Mouse (Mus musculus): ENCODE measurements around the gene Tspan15. TPM values are rescaled to one million over a fixed set of nuclear protein-coding genes. Genes with fewer than 3 reads are reported as not detected.
A peak's percentile ranks its signal among the peaks of the same experiment; 100 is the strongest.

The Tspan15 gene
- total RNA-seq, 2 experiments from 2014 or later = 17.9 to 18.9 TPM

DNA sequence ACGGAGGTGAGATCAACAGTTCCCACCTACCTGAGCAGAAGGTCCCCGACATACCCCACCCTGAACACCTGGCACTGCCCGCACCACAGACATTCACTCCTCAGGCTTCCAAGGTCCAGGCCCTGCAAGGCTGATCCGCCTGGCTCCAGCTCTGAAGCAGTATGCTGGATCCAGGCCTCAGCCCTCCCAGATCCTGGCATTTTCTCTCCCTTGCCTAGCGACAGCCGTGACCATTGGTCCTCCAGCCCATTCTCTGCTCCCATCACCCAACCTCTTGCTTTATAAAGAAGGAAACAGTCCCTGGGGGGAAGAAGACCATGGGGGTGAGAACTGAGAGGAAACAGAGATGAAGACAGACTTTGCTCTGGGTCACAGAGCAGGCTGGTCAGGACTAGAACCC is 37.0 kb downstream of the Tspan15 start:
- DNase-seq (ENCODE audit: low spot score in 2 of 2) = no peak

DNA sequence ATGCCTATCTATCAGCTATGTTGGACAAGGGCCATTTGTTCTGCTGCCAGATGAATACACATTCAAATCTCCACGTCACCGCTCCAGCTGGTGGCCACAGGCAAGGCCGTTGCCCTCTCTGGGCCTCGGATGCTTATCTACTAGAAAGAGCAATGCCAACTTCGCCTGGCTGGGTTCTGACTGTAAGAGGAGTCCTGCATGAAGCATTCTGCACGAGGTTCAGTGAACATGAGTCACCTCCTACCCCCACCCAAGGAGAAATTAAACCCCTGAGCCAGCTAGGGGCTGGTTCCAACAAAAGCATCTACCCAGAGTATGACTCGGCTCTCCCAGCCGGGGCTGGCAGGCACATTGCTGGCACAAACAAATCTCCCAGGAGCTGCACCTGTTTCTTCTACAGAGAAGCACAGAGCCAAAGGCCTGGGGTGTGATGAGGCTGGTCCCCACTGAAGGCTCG is 38.3 kb downstream of the Tspan15 start:
- peak; percentile 46 to 68 for DNase-seq (ENCODE audit: low spot score in 2 of 2)

DNA sequence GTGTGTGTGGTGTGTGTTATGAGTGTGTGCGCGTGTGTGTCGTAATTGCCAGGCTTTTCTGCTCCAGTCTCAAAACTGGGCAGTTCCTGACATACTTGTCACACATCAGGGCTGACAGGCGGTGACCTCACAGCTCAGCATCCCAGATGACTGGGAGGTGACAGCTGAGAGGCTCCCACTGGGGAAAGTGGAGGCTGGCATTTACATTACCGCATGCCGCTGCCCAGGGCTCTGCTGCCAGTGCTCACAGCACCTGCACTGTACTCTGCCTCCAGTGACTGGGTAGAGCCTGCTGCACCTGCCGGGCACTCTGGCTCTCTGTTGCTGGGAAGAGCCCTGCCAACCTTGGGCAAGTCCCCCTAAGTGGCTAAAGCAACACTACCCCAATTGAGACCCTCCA is 40.2 kb downstream of the Tspan15 start:
- no peak for DNase-seq (ENCODE audit: low spot score in 2 of 2)

DNA sequence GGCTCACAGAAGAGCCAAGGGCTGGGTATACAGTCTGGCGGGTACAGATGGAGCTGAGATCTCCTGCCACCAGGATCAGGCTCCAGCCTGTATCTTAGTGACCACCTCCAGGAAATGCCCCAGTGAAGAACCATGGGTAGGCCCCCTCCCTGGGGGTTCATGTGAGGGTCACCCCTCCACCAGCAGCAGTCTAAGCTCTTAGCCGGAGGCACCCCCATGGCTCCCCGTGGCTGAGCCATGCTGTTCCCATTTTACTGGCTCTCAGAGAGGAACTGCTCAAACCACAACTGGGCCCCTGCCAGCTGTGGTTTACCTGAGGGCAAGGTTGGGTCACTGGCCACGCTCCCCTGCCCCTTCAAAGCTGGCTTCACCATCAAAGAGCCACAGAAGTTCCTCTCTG is 41.1 kb downstream of the Tspan15 start:
- DNase-seq (ENCODE audit: low spot score in 2 of 2) = no peak

DNA sequence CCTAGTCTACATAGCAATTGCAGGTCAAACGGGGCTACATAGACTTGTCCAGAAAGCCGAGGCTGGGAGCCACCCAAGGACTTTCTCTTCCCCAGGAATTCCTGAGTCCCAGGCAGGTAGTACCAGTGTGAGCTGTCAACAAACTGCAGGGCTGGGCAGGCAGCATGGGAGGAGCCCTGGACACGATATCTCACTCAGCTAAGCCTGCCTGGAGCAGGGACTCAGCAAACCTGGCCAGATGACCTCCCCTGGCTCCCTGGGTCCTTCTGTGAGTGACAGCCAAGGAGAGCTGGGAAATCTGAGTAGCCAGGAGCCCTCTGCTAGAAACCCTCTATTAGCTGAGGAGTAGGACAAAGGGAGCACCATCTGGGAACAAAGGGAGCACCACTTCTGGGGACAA is 41.7 kb downstream of the Tspan15 start:
- no peak for DNase-seq (ENCODE audit: low spot score in 2 of 2)

DNA sequence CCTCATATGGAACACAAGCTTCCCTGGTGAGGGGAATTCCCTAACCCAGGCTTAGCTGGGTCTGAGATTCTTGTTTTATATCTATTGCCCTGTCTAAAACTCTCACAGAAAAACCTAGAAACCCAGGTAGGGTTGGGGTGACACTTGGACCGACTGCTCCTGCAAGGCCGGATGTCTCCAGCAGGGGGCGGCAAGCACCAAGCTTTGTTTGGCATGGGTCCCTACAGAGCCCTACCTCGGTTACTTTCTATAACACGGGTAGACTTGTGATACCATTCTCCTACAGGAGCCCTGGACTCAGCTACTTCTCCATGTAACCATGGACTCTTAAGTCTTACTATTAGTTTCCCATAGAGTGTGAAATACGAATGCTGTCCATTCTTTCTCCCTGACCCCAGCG is 44.2 kb downstream of the Tspan15 start:
- DNase-seq (ENCODE audit: low spot score in 2 of 2) = peak; percentile 88 to 91

DNA sequence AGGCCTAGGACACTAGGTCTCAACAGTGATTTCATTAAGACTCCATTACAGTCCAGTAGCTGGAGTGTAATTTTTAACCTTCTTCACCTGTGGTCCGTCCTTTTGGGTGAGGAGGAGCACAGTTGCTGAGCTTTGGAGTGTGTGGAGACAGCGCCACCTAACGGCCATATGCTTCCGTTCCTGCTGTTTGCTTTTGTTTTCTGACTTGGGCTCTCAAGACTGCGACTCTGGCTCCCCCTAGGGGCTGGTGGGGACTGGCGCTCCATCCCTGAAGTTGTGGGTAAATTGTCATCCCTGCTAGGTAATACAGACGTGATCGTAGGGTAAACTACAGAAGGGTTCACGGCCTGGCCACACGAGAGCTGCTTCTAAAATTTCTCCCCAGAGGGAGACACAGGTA is 48.0 kb downstream of the Tspan15 start:
- DNase-seq (ENCODE audit: low spot score in 2 of 2) = peak; percentile 96 to 97

DNA sequence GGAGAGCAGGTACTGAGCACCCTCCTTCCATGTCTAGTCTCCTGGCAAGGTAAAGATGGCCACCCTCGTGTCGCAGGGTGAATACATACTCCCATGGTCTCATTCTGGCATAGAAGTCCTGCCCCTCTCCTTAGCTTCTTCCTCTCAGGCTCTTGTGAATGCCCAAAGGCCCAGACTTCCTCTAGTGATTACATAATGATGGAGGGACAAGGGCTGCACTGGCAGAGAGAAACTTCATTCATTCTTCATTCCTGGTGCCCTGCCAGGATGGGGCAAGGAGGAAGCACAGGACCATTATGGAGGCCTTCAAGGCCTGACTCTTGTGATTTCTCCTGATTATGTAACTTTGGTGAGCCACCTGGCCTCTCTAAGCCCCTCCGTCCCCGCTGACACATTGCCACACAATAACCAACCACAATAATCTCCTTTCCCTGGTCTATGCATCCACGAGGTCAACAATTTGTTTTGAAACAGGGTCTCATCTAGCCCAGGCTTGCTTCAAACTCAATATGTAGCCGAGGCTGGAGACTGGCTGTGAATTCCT is 48.5 kb downstream of the Tspan15 start:
- DNase-seq (ENCODE audit: low spot score in 2 of 2) = no peak

DNA sequence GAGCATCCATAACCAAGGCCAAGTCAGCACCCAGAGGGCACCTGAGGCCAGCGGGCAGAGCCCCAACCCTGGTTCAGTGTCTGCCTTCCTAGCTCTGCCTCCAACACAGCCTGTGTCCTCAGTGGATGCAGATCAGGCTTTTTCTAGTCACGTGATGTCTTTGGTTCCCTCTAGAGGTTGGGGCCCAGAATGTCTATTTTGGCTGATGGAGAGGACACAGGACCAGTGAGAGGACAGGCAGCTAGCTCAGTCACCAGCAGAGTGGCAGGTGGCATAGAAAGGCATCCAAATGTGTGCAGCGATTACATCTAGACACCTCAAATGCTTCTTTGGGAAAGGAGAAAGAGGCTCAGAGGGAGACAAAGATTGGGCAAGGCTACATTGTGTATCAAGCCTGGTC is 49.4 kb downstream of the Tspan15 start:
- no peak for DNase-seq (ENCODE audit: low spot score in 2 of 2)

DNA sequence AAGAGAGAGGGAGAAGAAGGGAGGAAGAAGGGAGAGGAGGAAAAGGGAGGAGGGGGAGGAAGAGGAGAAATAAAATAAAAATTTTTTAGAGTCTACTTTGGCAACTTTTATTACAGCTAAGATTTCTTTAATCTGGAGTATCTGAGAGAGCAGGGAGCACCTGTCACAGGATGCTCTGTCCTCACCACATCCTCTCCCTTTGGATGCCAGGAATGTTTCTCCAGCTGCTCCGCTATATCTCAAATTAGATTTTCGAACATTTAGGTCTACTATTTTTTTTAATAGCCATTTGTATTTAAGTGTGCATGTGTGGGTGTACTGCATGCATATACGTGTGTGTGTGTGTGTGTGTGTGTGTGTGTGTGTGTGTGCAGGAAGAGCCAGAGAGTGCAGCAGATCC is 51.1 kb downstream of the Tspan15 start:
- DNase-seq (ENCODE audit: low spot score in 2 of 2) = no peak

DNA sequence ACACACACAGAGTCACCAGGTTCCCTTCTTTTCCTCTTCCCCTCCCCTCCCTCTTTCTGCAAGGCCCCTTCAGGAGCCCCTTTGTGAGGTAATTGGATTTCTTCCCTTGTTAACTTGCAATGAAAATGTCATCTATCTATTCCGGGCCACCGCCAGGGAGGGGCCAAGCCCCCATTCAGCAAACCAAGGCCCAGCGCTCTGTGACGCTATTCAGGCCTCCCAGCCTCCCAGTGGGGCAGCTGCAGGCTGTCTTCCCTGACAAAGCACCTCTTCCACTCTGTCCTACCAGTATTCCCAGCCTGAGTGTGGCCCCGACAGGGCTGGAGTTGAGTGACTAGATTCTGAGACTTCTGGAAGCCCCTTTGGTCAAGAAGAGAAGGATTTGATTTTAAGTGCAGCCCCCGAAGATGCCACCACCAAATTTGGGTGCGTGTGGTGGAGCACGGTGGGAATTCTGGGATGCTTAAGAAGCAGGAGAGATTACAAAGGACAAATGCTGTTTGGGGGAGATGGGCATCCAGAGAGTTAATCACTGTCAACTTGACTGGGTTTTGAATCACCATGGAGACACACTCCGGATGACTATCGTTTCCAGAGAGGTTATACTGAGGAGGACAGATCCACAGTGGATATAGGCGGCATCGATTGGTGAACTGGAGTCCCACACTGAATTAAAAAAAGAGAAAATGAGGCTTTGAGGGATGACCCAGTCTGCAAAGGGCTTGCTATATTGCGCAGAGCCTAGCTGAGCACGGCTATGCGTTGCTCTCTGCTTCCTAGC is 56.3 kb downstream of the Tspan15 start:
- DNase-seq (ENCODE audit: low spot score in 2 of 2) = no peak

DNA sequence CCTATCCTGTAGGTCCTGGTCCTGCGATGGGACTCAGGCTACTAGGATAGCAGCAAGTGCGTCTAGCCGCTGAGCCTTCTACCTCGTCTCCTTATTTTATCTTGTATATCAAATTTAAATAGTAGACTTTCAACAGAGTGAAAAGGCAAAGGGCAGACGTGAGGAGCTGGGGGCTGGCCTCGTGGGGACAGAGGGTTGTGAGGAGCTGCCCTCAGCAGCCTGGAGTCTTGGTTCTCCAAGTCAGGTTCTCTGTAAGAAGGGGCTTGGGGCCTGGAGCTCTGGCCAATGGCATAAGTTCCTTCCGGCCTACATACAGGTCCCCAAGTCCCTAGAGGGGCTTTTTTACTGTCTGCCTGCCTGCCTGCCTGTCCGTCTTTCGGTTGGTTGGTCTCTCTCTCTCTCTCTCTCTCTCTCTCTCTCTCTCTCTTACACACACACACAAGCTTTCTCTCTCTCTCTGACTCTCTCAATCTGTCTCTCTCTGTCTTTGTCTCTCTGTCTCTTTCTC is 57.1 kb downstream of the Tspan15 start:
- DNase-seq (ENCODE audit: low spot score in 2 of 2) = no peak

DNA sequence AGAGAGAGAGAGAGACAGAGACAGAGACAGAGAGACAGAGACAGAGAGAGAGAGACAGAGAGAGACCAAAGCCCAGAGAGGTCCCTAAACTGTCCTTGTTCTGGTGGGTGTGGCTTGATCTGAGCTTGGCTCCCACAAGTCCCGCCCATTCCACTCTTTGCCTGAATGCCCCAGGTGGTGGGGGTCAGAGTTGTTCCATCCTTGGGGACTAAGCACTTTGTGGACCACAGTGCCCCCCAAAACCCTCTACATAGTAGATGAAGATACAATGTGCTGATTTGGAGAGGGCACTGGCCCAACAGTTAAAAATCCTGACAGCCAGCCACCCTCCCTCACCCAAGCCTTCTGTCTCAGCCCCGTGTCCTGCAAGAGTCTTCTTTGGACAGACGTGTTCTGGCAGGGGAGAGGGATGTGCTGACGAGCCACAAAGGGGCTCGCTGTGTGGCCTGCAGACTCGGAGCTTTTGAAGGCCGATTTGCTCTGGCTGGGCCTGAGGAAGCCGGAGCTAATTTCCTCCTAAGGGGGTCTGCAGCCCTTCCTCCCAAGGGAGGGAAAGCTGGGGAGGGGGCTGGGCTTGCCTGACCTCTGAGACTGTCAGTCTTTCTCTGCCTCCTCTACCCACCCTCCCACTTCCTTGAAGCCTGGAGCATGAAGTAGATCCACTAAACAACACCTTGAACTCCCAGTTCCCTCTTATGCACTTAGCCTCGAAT is 58.1 kb downstream of the Tspan15 start:
- DNase-seq (ENCODE audit: low spot score in 2 of 2) = no peak

DNA sequence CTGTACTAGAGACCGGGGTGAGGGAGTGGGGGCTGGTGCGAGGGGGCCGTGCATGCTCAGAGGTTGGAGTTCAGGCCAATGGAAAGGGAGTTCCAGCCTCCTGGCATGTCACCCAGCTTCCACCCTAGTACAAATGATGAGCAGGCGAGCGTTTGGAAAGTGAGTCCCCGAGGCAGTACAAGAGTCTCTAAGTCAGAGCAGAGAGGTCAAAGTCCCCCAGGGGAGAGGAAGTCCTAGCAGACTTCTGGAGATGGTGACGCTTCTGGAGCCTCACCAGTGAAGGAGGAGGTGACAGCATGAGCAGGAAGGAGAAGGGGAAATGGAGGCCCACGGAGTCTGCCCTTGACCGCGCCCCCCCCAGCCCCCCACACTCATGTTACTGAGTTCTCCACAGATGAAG is 68.6 kb downstream of the Tspan15 start:
- no peak for DNase-seq (ENCODE audit: low spot score in 2 of 2)

DNA sequence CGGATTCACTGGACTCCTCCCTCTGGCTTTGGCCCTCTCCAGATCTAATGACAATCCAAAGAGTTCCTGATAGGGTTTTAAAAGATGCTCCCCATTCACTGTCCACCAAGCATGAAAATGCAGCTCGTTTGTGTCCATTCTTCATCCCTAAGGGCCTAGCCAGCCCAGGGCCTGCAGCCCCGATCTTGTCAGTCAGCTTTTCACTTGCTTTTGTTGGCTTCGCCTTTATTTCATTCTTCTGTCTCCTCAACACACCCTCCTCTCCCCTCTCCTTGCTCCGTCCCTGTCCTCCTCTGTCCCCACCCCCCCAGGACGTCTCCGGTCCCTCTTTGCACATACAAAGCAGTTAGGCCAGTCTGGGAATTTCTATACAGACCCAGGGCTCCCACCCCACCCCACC is 81.1 kb downstream of the Tspan15 start:
- no peak for DNase-seq (ENCODE audit: low spot score in 2 of 2)

DNA sequence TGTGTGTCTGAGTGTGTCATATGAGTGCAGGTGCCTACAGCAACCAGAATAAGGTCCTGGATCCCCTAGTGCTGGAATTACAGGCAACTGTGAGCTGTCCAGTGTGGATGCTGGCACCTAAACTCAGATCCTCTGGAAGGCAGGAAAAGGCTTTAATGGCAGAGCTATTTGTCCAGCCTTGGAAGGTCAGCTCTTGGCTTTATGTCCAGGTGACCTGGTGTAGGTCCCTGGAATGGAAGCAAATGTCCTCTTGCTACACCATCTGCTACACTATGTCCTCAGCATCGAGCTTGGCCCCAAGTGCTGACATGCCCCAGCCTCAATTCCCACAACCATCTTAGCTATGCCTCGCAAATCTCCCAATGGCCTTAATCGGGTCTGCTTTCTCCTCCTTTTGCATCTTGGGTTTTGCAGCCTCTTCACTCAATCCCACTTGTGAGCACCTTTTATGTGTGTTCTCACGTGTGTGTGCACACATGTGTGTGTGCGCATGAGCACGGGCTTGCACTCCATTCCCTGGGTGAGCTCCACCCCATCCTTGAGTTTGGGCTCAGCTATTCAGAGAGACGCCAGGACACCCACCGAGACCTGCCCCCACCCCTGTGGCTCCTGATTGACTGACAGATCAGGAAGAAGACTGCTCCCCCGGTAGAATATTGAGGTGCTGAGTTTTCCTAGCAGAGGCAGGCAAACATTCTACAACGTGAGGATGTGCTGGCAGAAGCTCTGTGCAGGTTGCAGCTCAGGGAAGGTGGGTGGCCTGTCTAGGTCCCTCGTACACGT is 83.4 kb downstream of the Tspan15 start:
- no peak for DNase-seq (ENCODE audit: low spot score in 2 of 2)

DNA sequence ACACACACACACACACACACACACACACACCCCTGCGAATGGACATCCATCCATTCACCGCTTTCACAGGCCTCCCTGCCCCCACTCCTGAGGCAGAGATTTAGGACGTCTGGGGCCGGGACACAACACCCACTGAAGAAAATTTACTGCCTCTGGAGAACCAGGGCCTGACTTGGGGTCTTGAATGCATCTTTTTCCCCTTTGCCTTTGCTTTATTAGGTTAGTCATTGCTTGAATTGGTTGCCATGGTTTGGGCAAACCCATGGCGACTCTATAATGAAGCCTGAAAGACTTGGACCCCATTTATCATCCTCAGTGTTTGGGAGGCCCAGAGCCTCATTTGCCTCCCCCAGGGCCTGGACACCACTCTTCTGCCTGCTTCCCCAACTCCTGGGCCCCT is 85.1 kb downstream of the Tspan15 start:
- no peak for DNase-seq (ENCODE audit: low spot score in 2 of 2)

DNA sequence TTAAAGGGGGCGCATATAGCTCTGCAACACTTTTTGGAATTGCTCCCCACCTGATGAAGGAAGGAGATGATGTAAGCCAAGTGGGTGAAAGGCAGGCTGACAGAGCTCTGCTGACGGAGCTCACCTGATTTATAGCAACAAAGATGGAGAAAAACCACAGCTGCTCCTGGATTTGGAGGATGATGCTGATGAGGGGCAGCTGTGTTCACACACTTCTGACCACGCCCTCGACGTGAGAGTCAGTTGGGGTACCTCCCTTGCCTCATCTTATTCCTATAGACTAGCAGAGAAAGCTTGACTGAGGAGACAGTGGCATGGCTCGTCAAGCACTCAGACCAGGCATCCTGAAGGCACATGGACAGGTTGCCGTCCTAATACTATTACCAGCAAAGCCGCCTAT is 87.2 kb downstream of the Tspan15 start, which contains the start of gene Fam241b:
Gene Fam241b, minus strand, starts transcription at position 101 of the 400 bp plus-strand sequence.
- DNase-seq (ENCODE audit: low spot score in 2 of 2) = no peak

DNA sequence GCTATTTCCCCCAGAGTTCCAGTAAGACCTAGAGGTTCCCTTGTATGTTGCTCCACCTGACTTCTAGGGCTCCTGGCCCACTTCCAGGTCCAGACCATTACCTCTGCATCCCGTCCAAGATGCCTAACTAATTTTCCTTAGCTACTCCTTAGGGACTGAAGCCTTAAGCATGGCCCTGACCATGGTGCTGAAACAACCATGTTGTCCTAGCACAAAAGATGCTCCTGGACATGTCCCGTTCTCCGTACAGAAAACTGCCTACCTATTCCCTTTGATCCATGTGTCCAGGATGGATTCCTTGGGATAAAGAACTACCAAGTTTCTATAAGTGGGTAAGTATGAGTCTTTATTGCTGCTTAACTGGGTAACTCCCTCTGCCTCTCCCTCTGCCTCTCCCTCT is 93.0 kb downstream of the Tspan15 start:
- no peak for DNase-seq (ENCODE audit: low spot score in 2 of 2)

DNA sequence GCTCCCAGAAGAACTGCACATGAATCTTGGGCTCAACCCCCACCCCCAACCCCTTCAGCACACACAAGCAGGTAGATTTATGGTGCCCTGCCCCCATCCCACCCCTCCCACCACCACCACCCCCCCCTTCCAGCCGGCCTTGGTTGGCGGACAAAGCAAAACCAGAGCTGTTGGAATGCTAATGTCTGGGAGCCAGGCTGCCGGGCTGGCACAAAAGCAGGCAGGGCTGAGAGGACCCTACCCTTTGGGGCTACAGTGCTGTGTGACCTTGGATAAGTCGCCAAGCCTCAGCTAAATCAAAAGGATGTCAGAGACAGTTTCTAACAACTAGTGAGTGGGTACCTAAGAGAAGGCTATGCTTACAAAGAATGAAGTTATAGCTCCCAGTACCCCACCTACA is 93.9 kb downstream of the Tspan15 start:
- DNase-seq (ENCODE audit: low spot score in 2 of 2) = no peak
